Mouse (Mus musculus): ENCODE data around the gene Kif27. TPM values are rescaled to one million over a fixed set of nuclear protein-coding genes. Genes with fewer than 3 reads are reported as not detected.

Kif27 gene
- total and polyA plus RNA-seq, 3 experiments = not detected

DNA sequence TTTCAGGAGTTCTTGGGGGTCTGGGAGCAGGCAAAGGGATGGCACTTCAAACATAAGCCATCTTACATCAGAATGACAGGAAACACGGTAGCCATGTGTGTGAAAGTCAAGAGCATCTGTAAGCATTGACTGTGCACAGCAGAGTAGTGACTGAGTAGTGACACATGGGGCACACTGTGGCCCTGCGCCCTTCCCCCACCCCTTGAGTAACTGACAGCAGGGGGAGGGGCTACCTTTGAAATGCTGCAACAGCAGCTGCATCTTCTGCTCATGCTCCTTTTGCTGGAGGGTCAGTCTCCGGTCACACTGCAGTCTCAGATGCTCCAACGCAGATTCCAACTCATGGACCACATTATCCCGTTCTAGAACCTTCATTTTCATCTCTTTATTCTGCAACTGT, 66.1 kb downstream of the Kif27 start:
- no peak overlapping the region for H3K9ac ChIP-seq (ENCODE audit: insufficient read depth, low read depth)
- no peak for DNase-seq (ENCODE audit: extremely low read depth)
- in situ Hi-C loops (cut with MboI; ENCODE audit: low pct_ligation_motif_present, low pct_unique_long_range_greater_than_20kb, low sequenced_read_pairs) = no loop called here
- TF ChIP-seq E2F4 (IDR thresholded peaks at IDR 0.05; ENCODE audit: insufficient replicate concordance, low read depth, low read length) = no peak
- no peak for TF ChIP-seq KAT2A (IDR thresholded peaks at IDR 0.05; ENCODE audit: insufficient replicate concordance, low read length)
- TF ChIP-seq PAX5 (IDR thresholded peaks at IDR 0.05; ENCODE audit: low read length) = no peak
- TF ChIP-seq MAX (IDR thresholded peaks at IDR 0.05; ENCODE audit: low read length) = no peak
- TF ChIP-seq TBP (conservative IDR thresholded peaks at IDR 0.05; ENCODE audit: low read depth, low read length) = no peak
- TF ChIP-seq TCF12 (IDR thresholded peaks at IDR 0.05; ENCODE audit: low read depth, low read length) = no peak
- TF ChIP-seq CHD1 (IDR thresholded peaks at IDR 0.05; ENCODE audit: low read depth, low read length) = no peak
- TF ChIP-seq HCFC1 (IDR thresholded peaks at IDR 0.05; ENCODE audit: low read depth, low read length) = no peak
- no peak for TF ChIP-seq MYC (IDR thresholded peaks at IDR 0.05; ENCODE audit: low read depth, low read length)
- no peak for TF ChIP-seq RAD21 (IDR thresholded peaks at IDR 0.05; ENCODE audit: low read depth, low read length)
- no peak for TF ChIP-seq NRF1 (IDR thresholded peaks at IDR 0.05; ENCODE audit: low read depth, low read length)
- TF ChIP-seq MEF2A (IDR thresholded peaks at IDR 0.05; ENCODE audit: borderline replicate concordance, low read depth, low read length) = no peak
- TF ChIP-seq EP300 (IDR thresholded peaks at IDR 0.05; ENCODE audit: low read length) = no peak
- TF ChIP-seq ZKSCAN1 (IDR thresholded peaks at IDR 0.05; ENCODE audit: borderline replicate concordance, low read depth, low read length) = no peak
- no peak for TF ChIP-seq SIN3A (IDR thresholded peaks at IDR 0.05; ENCODE audit: low read length)
- TF ChIP-seq NELFE (IDR thresholded peaks at IDR 0.05; ENCODE audit: low read depth, low read length) = no peak
- peaks cover 5 to 6% of the 10 kb centered on the region in 2 experiments; a peak in 2 of 4 replicates for H3K4me1 ChIP-seq (ENCODE audit: control insufficient read depth in 1 of 2, insufficient read depth in 2 of 2)
- H3K4me3 ChIP-seq (replicated peaks in 1 of 3; ENCODE audit: low read depth in 2 of 3, low read length in 2 of 3, poor library complexity in 1 of 3) = no peak overlapping the region
- H3K27me3 ChIP-seq (replicated peaks) = no peaks in the 10 kb centered on the region
- H3K9me3 ChIP-seq (replicated peaks; ENCODE audit: low read length) = no peaks in the 10 kb centered on the region
- no peaks in the 10 kb centered on the region for H3K79me2 ChIP-seq (replicated peaks; ENCODE audit: control insufficient read depth, extremely low read depth, insufficient read depth, poor library complexity, severe bottlenecking)
- H3K27ac ChIP-seq (ENCODE audit: insufficient read depth, low read depth) = no peak overlapping the region
- no peak overlapping the region for H3K4me2 ChIP-seq (ENCODE audit: insufficient read depth, low read depth, poor library complexity, severe bottlenecking)
- dilution Hi-C loops (cut with MboI; ENCODE audit: extremely low pct_ligation_motif_present, extremely low pct_unique_long_range_greater_than_20kb, low sequenced_read_pairs) = no loop called here
- no peaks in the 10 kb centered on the region for H3K36me3 ChIP-seq (replicated peaks in 1 of 2; ENCODE audit: control insufficient read depth in 1 of 2, insufficient read depth in 1 of 2, low read length in 1 of 2)

- Histone ChIP-seq H3K27ac (ENCODE audit: insufficient read depth, low read depth) (no peak overlapping the region), H3K36me3 (replicated peaks in 1 of 2; ENCODE audit: control insufficient read depth in 1 of 2, insufficient read depth in 1 of 2, low read length in 1 of 2) (no peaks in the 10 kb centered on the region), H3K79me2 (replicated peaks; ENCODE audit: control insufficient read depth, extremely low read depth, insufficient read depth, poor library complexity, severe bottlenecking) (no peaks in the 10 kb centered on the region), H3K27me3 (replicated peaks) (no peaks in the 10 kb centered on the region), H3K4me3 (replicated peaks in 1 of 3; ENCODE audit: low read depth in 2 of 3, low read length in 2 of 3, poor library complexity in 1 of 3) (no peak overlapping the region), H3K4me2 (ENCODE audit: insufficient read depth, low read depth, poor library complexity, severe bottlenecking) (no peak overlapping the region), H3K9me3 (replicated peaks; ENCODE audit: low read length) (no peaks in the 10 kb centered on the region), H3K4me1 (ENCODE audit: control insufficient read depth in 1 of 2, insufficient read depth in 2 of 2) (peaks cover 5 to 6% of the 10 kb centered on the region in 2 experiments; a peak in 2 of 4 replicates), H3K9ac (ENCODE audit: insufficient read depth, low read depth) (no peak overlapping the region)
- no peak for DNase-seq (ENCODE audit: extremely low read depth)
- in situ Hi-C loops (cut with MboI; ENCODE audit: low pct_ligation_motif_present, low pct_unique_long_range_greater_than_20kb, low sequenced_read_pairs) (no loop called here), dilution Hi-C loops (cut with MboI; ENCODE audit: extremely low pct_ligation_motif_present, extremely low pct_unique_long_range_greater_than_20kb, low sequenced_read_pairs) (no loop called here)
- TF ChIP-seq RAD21 (IDR thresholded peaks at IDR 0.05; ENCODE audit: low read depth, low read length) (peak; percentile 8), CTCF (conservative IDR thresholded peaks at IDR 0.05 in 1 of 2, IDR thresholded peaks at IDR 0.05 in 1 of 2; ENCODE audit: low read depth in 2 of 2, low read length in 2 of 2) (peak in 1 of 2 experiments; percentile 46; a peak in 3 of 4 replicates), ETS1 (conservative IDR thresholded peaks at IDR 0.05; ENCODE audit: low read depth, low read length) (no peak), MYC (IDR thresholded peaks at IDR 0.05; ENCODE audit: low read depth, low read length) (0 out of 2 replicates have a peak, but pooled peaks have one; percentile 32), PAX5 (IDR thresholded peaks at IDR 0.05; ENCODE audit: low read length) (no peak), JUND (conservative IDR thresholded peaks at IDR 0.05; ENCODE audit: low read depth, low read length) (0 out of 2 replicates have a peak, but pooled peaks have one; percentile 18), SMC3 (IDR thresholded peaks at IDR 0.05; ENCODE audit: low read depth, low read length) (peak; percentile 27; the same call in 1 of the 2 replicates), E2F4 (IDR thresholded peaks at IDR 0.05; ENCODE audit: insufficient replicate concordance, low read depth, low read length) (no peak)
These were observed 69.6 kb downstream of the Kif27 start for GRCm38 (mm10) chr13:58289308-58289707.

Data from CH12.LX (cell line).